Mouse (Mus musculus) spleen, adult 18-20 months (tissue): ENCODE measurements around the gene Cldn34b2.
"Not testable (repeated sequence)": the region's sequence is repeated elsewhere in the genome, so short reads cannot be mapped to it uniquely, and the experiment has no call there.

Source experiments
- DNase-seq, 2 experiments: peaks; one replicate each; pipeline ENCODE4 v3.0.0; 2022; ENCODE audit warnings: mixed read lengths in 2 of 2

Gene Cldn34b2

GRCm38 (mm10) chrX:155128312-155128711, at the start of gene Cldn34b2:
Gene Cldn34b2 (minus strand): TSS chrX:155128412.
- not testable (repeated sequence) for DNase-seq

GRCm38 (mm10) chrX:155177640-155178039, 49.4 kb upstream of the Cldn34b2 start:
- DNase-seq: no peak

- DNase-seq: no peak
Observed at GRCm38 (mm10) chrX:155177230-155177629, 49.0 kb upstream of the Cldn34b2 start.

GRCm38 (mm10) chrX:155175568-155175967, 47.4 kb upstream of the Cldn34b2 start:
- no peak for DNase-seq

GRCm38 (mm10) chrX:155172310-155172709, 44.1 kb upstream of the Cldn34b2 start:
- peak in 1 of 2 experiments; percentile 1 for DNase-seq

GRCm38 (mm10) chrX:155171754-155172153, 43.5 kb upstream of the Cldn34b2 start:
- DNase-seq: no peak

- DNase-seq: no peak
Observed at GRCm38 (mm10) chrX:155169886-155170285, 41.7 kb upstream of the Cldn34b2 start.

- no peak for DNase-seq
Observed at GRCm38 (mm10) chrX:155167667-155168066, 39.5 kb upstream of the Cldn34b2 start.

GRCm38 (mm10) chrX:155166313-155166712, 38.1 kb upstream of the Cldn34b2 start:
- no peak for DNase-seq

- DNase-seq: no peak
Observed at GRCm38 (mm10) chrX:155163553-155163952, 35.3 kb upstream of the Cldn34b2 start.

GRCm38 (mm10) chrX:155151868-155152267, 23.7 kb upstream of the Cldn34b2 start:
- no peak for DNase-seq

- DNase-seq: peak in 1 of 2 experiments; percentile 53
Observed at GRCm38 (mm10) chrX:155144718-155145117, 16.5 kb upstream of the Cldn34b2 start.

- no peak for DNase-seq
Observed at GRCm38 (mm10) chrX:155098024-155098423, 30.2 kb downstream of the Cldn34b2 start.

- not testable (repeated sequence) for DNase-seq
Observed at GRCm38 (mm10) chrX:155093566-155093965, 34.6 kb downstream of the Cldn34b2 start, which contains the start of gene Magea2. Gene Magea2 (minus strand): TSS chrX:155093666.

GRCm38 (mm10) chrX:155089693-155090092, 38.5 kb downstream of the Cldn34b2 start, which contains the start of gene Magea1:
Gene Magea1 (minus strand): TSS chrX:155089793.
- not testable (repeated sequence) for DNase-seq
